Mouse (Mus musculus) olfactory bulb, adult 2 months (tissue): ENCODE measurements at regions not wholly inside any gene's neighbourhood (a gene's known extent, or its start where the extent isn't known, plus 50 kb on each side); places are given as distances from the start of the nearest gene placed in this dataset.
"Not testable (repeated sequence)": the region's sequence is repeated elsewhere in the genome, so short reads cannot be mapped to it uniquely, and the experiment has no call there.

ENCODE experiments used
- H3K27ac ChIP-seq: fragments of 200-500 bp; 2 replicates; pipeline ENCODE4 v1.5.1; 2012; ENCODE audit warnings: low read depth, low read length; ENCODE audit not compliant: insufficient read depth
- H3K4me1 ChIP-seq: fragments of 200-500 bp; 2 replicates; pipeline ENCODE4 v1.6.1; 2012; ENCODE audit warnings: low read length; ENCODE audit not compliant: control insufficient read depth, insufficient read depth
- H3K4me3 ChIP-seq: fragments of 200-500 bp; 2 replicates; pipeline ENCODE4 v1.5.1; 2012; ENCODE audit warnings: mild to moderate bottlenecking, low read depth, low read length, moderate library complexity; ENCODE audit not compliant: insufficient read depth
- CTCF ChIP-seq: fragments of 200-500 bp; IDR thresholded peaks from 2 replicates; pipeline ENCODE4 v1.5.1; 2012; ENCODE audit warnings: low read depth, mild to moderate bottlenecking, low read length, moderate library complexity; ENCODE audit not compliant: insufficient read depth
- POLR2A ChIP-seq: fragments of 200-500 bp; IDR thresholded peaks from 2 replicates; pipeline ENCODE4 v1.6.1; 2012; ENCODE audit warnings: mild to moderate bottlenecking, low read depth, low read length, moderate library complexity; ENCODE audit not compliant: insufficient read depth
- WGBS: fragments of 180-500 bp; shearing (Covaris S2); methylation state at CpG from one replicate; pipeline ENCODE4 v1.1.7; 2018; 5-methylcytosine and 5-hydroxymethylcytosine counted together

GRCm38 (mm10) chr1:157036779-157037178 is 71.7 kb downstream of the Tex35 start:
- peaks cover 21% of the 10 kb centered on the region for H3K4me1 ChIP-seq
- 14% methylated on average over 4 of the region's 4 CpGs for WGBS
- no peak for TF ChIP-seq POLR2A
- TF ChIP-seq CTCF, result no peak
- no peak overlapping the region for H3K27ac ChIP-seq
- no peak overlapping the region for H3K4me3 ChIP-seq

GRCm38 (mm10) chr1:157035221-157035620 is 73.3 kb downstream of the Tex35 start:
- H3K4me1 ChIP-seq, result peaks cover 21% of the 10 kb centered on the region
- 97% methylated on average over 8 of the region's 8 CpGs for WGBS
- not testable (repeated sequence) for H3K4me3 ChIP-seq, H3K27ac ChIP-seq

GRCm38 (mm10) chr1:157028682-157029081 is 79.8 kb downstream of the Tex35 start:
- no peak overlapping the region for H3K27ac ChIP-seq
- WGBS, result 98% methylated on average over 3 of the region's 3 CpGs
- no peak for TF ChIP-seq CTCF
- TF ChIP-seq POLR2A, result no peak
- H3K4me3 ChIP-seq, result no peak overlapping the region
- no peaks in the 10 kb centered on the region for H3K4me1 ChIP-seq

GRCm38 (mm10) chr1:157027681-157028080 is 80.8 kb downstream of the Tex35 start:
- WGBS, result 92% methylated on average over 7 of the region's 7 CpGs
- H3K4me3 ChIP-seq, result no peak overlapping the region
- no peak for TF ChIP-seq POLR2A
- no peak for TF ChIP-seq CTCF
- H3K4me1 ChIP-seq, result no peaks in the 10 kb centered on the region
- H3K27ac ChIP-seq, result no peak overlapping the region

- H3K4me3 ChIP-seq, result no peak overlapping the region
- peaks cover 6% of the 10 kb centered on the region for H3K4me1 ChIP-seq
- no peak overlapping the region for H3K27ac ChIP-seq
- 74% methylated on average over 6 of the region's 6 CpGs for WGBS
- TF ChIP-seq CTCF, result no peak
These were observed 84.0 kb upstream of the Ralgps2 start for GRCm38 (mm10) chr1:157023462-157023861.

- 89% methylated on average over 12 of the region's 12 CpGs for WGBS
- H3K4me1 ChIP-seq, result peaks cover 6% of the 10 kb centered on the region
- H3K27ac ChIP-seq, result no peak overlapping the region
- H3K4me3 ChIP-seq, result no peak overlapping the region
- TF ChIP-seq POLR2A (no peak), CTCF (no peak)
These were observed 83.3 kb upstream of the Ralgps2 start for GRCm38 (mm10) chr1:157022456-157023435.

GRCm38 (mm10) chr1:157019892-157020291 is 80.5 kb upstream of the Ralgps2 start:
- 16% methylated on average over 7 of the region's 7 CpGs for WGBS
- Histone ChIP-seq H3K4me1 (peaks cover 6% of the 10 kb centered on the region), H3K27ac (peak overlapping the region; percentile 97), H3K4me3 (no peak overlapping the region)
- no peak for TF ChIP-seq POLR2A
- TF ChIP-seq CTCF, result no peak

- no peak for TF ChIP-seq POLR2A
- no peak for TF ChIP-seq CTCF
- WGBS, result 90% methylated on average over 2 of the region's 2 CpGs
- Histone ChIP-seq H3K4me1 (peaks cover 6% of the 10 kb centered on the region), H3K4me3 (no peak overlapping the region), H3K27ac (0 out of 2 replicates have a peak overlapping the region, but pooled peaks have one; percentile 65)
These were observed 79.3 kb upstream of the Ralgps2 start for GRCm38 (mm10) chr1:157018726-157019125.

GRCm38 (mm10) chr1:157017198-157017994 is 78.0 kb upstream of the Ralgps2 start:
- Histone ChIP-seq H3K4me1 (peaks cover 6% of the 10 kb centered on the region), H3K27ac (no peak overlapping the region), H3K4me3 (no peak overlapping the region)
- no peak for TF ChIP-seq CTCF
- no peak for TF ChIP-seq POLR2A
- 75% methylated on average over 13 of the region's 13 CpGs for whole genome bisulfite sequencing
